34 mouse cellular contexts compared by ENCODE assay signal in genomic region chr2:131805306-131805705, GRCm38 (mm10). TPM values are rescaled to one million over a fixed set of nuclear protein-coding genes. Genes with fewer than 3 reads are reported as not detected.
DNase-seq lines count a peak whose midpoint lies in the region; ATAC-seq lines count a peak whose summit lies in the region.
"Had no signal": no experiment of that assay in that cellular context is flagged by ENCODE, and none has a peak within 500 bp of the region (broad histone marks: within the 10 kb centered on the region; RNA-seq: fewer than 3 reads in every experiment).

No protein-coding gene starts in this region.

- no peak overlapping the region for H3K4me2 ChIP-seq in limb, embryonic 11.5 days (ENCODE audit: low read depth, severe bottlenecking)
- H3K4me2 ChIP-seq: embryonic facial prominence, embryonic 13.5 days; heart, embryonic 11.5 days; heart, embryonic 15.5 days; hindbrain, embryonic 13.5 days; intestine, embryonic 15.5 days had no signal

- H3K27ac ChIP-seq in limb, embryonic 11.5 days (replicated peaks; ENCODE audit: low read depth, low read length): no peak overlapping the region
- no peak overlapping the region for H3K27ac ChIP-seq in limb, embryonic 10.5 days
- H3K27ac ChIP-seq: embryonic facial prominence, embryonic 10.5 days; embryonic facial prominence, embryonic 13.5 days; heart, embryonic 15.5 days; hindbrain, embryonic 10.5 days; hindbrain, embryonic 13.5 days; intestine, embryonic 15.5 days had no signal

- H3K36me3 ChIP-seq in limb, embryonic 11.5 days (ENCODE audit: control insufficient read depth, insufficient read depth, low read length): no peaks in the 10 kb centered on the region
- H3K36me3 ChIP-seq in limb, embryonic 10.5 days: no peaks in the 10 kb centered on the region
- H3K36me3 ChIP-seq: embryonic facial prominence, embryonic 10.5 days; embryonic facial prominence, embryonic 13.5 days; heart, embryonic 15.5 days; hindbrain, embryonic 10.5 days; hindbrain, embryonic 13.5 days; intestine, embryonic 15.5 days had no signal

- no peak for ATAC-seq in limb, embryonic 11.5 days (ENCODE audit: insufficient number of reproducible peaks, low FRiP score, low TSS enrichment, low read depth)
- ATAC-seq: CD4-positive, CD25-positive, alpha-beta regulatory T cell, adult 4 months; forebrain, embryonic 14.5 days; forebrain, postnatal 0 days; hindbrain, embryonic 16.5 days; intestine, embryonic 15.5 days had no signal

- 82% methylated on average over 1 of the region's 1 CpGs for WGBS in limb, embryonic 11.5 days
- WGBS in limb, embryonic 10.5 days: 79% methylated on average over 1 of the region's 1 CpGs

- H3K4me1 ChIP-seq in limb, embryonic 11.5 days (ENCODE audit: control insufficient read depth, insufficient read depth, low read length): 0 out of 2 replicates have a peak, but pooled peaks cover 4% of the 10 kb centered on the region
- H3K4me1 ChIP-seq in limb, embryonic 10.5 days: peaks cover 20% of the 10 kb centered on the region
- H3K4me1 ChIP-seq: heart, embryonic 15.5 days; intestine, embryonic 15.5 days had no signal

- no peak overlapping the region for H3K9ac ChIP-seq in limb, embryonic 11.5 days (ENCODE audit: low read length)
- H3K9ac ChIP-seq: embryonic facial prominence, embryonic 13.5 days; forebrain, postnatal 0 days; heart, embryonic 15.5 days; hindbrain, embryonic 13.5 days; intestine, embryonic 15.5 days had no signal

- H3K27me3 ChIP-seq in limb, embryonic 11.5 days (ENCODE audit: control insufficient read depth, insufficient read depth, low read length): no peaks in the 10 kb centered on the region
- no peaks in the 10 kb centered on the region for H3K27me3 ChIP-seq in limb, embryonic 10.5 days (ENCODE audit: low read depth, poor library complexity, severe bottlenecking)
- H3K27me3 ChIP-seq: embryonic facial prominence, embryonic 13.5 days; heart, embryonic 15.5 days; hindbrain, embryonic 13.5 days; intestine, embryonic 15.5 days had no signal

- no peaks in the 10 kb centered on the region for H3K9me3 ChIP-seq in limb, embryonic 11.5 days (ENCODE audit: control insufficient read depth, low read length)
- no peaks in the 10 kb centered on the region for H3K9me3 ChIP-seq in limb, embryonic 10.5 days (replicated peaks)
- H3K9me3 ChIP-seq: embryonic facial prominence, embryonic 10.5 days; embryonic facial prominence, embryonic 13.5 days; heart, embryonic 15.5 days; hindbrain, embryonic 10.5 days; hindbrain, embryonic 13.5 days; intestine, embryonic 15.5 days had no signal

- peak; percentile 15 for DNase-seq in limb, embryonic 11.5 days (ENCODE audit: low spot score)
- no peak for DNase-seq in limb, embryonic 10.5 days (ENCODE audit: low spot score)
- DNase-seq in ES-CJ7 (ENCODE audit: low read depth, low spot score) (peak; percentile 77), ZHBTc4 (ENCODE audit: low read depth, low spot score) (peak; percentile 79)
- DNase-seq in layer of hippocampus, postnatal 14 days (ENCODE audit: low spot score in 2 of 2): no peak
- DNase-seq in cerebellum, adult 8-10 months: no peak
- DNase-seq: adrenal gland, adult 2 months; adrenal gland, postnatal 14 days; cerebellum, adult 11 months; cerebellum, adult 2 months; cerebellum, postnatal 10 days; cerebellum, postnatal 36 days; embryo, embryonic 11 days; forebrain, postnatal 0 days; gastrocnemius, postnatal 36 days; heart, postnatal 10 days; heart, postnatal 36 days; kidney, adult 11 months had no signal

- no peak overlapping the region for H3K4me3 ChIP-seq in limb, embryonic 11.5 days (ENCODE audit: low read depth, low read length)
- H3K4me3 ChIP-seq in limb, embryonic 10.5 days: no peak overlapping the region
- H3K4me3 ChIP-seq: embryonic facial prominence, embryonic 10.5 days; embryonic facial prominence, embryonic 13.5 days; erythroblast, embryonic 14.5 days; heart, embryonic 15.5 days; hindbrain, embryonic 10.5 days; hindbrain, embryonic 13.5 days; intestine, embryonic 15.5 days had no signal

RNA-seq across cellular contexts. Expression of gene Erv3, which starts 54.2 kb away (rescaled TPM):
- polyA plus RNA-seq in limb, embryonic 11.5 days (2014; fragmentation: Nextera tagmentation; extraction: Ambion mirVana): not detected in 2 replicates
- polyA plus RNA-seq in limb, embryonic 10.5 days (2016; fragmentation: Nextera tagmentation; extraction: Ambion mirVana): not detected in 2 replicates
- under 1 TPM in 1 of 2 experiments, not detected in 1; 0.14 TPM for total RNA-seq in layer of hippocampus, postnatal 14 days (2021)
- total RNA-seq: adrenal gland, adult 2 months; adrenal gland, postnatal 14 days; adrenal gland, postnatal 4 days; forebrain, postnatal 0 days; gastrocnemius, adult 8-10 months; gastrocnemius, postnatal 36 days; granulocyte monocyte progenitor cell, adult 5-6 weeks; heart, adult 8-10 months; heart, postnatal 10 days; heart, postnatal 36 days had no signal
- polyA plus RNA-seq: adrenal gland, adult 2 months; C2C12; CD4-positive, CD25-positive, alpha-beta regulatory T cell, adult 4 months; embryonic facial prominence, embryonic 10.5 days; embryonic facial prominence, embryonic 13.5 days; erythroblast, embryonic 14.5 days; forebrain, embryonic 14.5 days; heart, embryonic 11.5 days; heart, embryonic 15.5 days; hindbrain, embryonic 13.5 days; hindbrain, embryonic 16.5 days; intestine, embryonic 15.5 days had no signal

Comparison
In these comparisons a context has a peak if more than half of its experiments do, and no peak if none do; other contexts are left out.
1. DNase-seq: peak in limb, embryonic 11.5 days (single experiment), ES-CJ7 (single experiment) and ZHBTc4 (single experiment); none in limb, embryonic 10.5 days (single experiment), layer of hippocampus, postnatal 14 days (0 of 2) and cerebellum, adult 8-10 months (single experiment).